Mouse (Mus musculus) heart, postnatal 36 days (tissue): ENCODE measurements around the gene Olfr1115. TPM values are rescaled to one million over a fixed set of nuclear protein-coding genes. Genes with fewer than 3 reads are reported as not detected.
"Not testable (repeated sequence)": the region's sequence is repeated elsewhere in the genome, so short reads cannot be mapped to it uniquely, and the experiment has no call there.

ENCODE experiments used
- DNase-seq, 2 experiments: peaks; one replicate each; pipeline ENCODE4 v3.0.0; 2021 to 2022
- intact Hi-C: fragments of 180-260 bp; cut with DNase I; formaldehyde crosslinking; loops from one replicate; pipeline ENCODE4 v1.15.1; 2025
- microRNA-seq, 2 experiments: library from miRNA; unstranded; fragments of <30 nt; microRNA quantifications; one replicate each; pipeline ENCODE4 v1.2.0; 2021; ENCODE audit warnings: borderline number of aligned reads in 2 of 2
- total RNA-seq, 2 experiments: library from RNA; stranded (reverse); gene quantifications; 2 replicates each; pipeline ENCODE4 v1.2.3; 2021

Gene Olfr1115
- not detected for total RNA-seq

GRCm38 (mm10) chr2:87247713-87248112 is at the start of gene Olfr1115:
TSS of gene Olfr1115 (plus strand) at chr2:87248013.
- DNase-seq: no peak
- intact Hi-C loops: no loop called here

GRCm38 (mm10) chr2:87208670-87209069 is 39.1 kb upstream of the Olfr1115 start, which contains the start of gene Olfr1113:
TSS of gene Olfr1113 (plus strand) at chr2:87208970.
- intact Hi-C loops: no loop called here
- DNase-seq: no peak

- no peak for DNase-seq
- intact Hi-C loops: no loop called here
Observed at GRCm38 (mm10) chr2:87267234-87267633, 19.4 kb downstream of the Olfr1115 start, which contains the start of gene Olfr1116. TSS of gene Olfr1116 (plus strand) at chr2:87267534.

- intact Hi-C loops: not testable (repeated sequence)
- peak in 1 of 2 experiments; percentile 6 for DNase-seq
Observed at GRCm38 (mm10) chr2:87293977-87294376, 46.2 kb downstream of the Olfr1115 start.

Small RNAs within 50 kb of the gene (microRNA-seq; reads per million reads assigned to microRNA genes)
- gene Gm27438: 0 reads per million in 2 experiments

Other genes starting within 250 kb of the Olfr1115 start
- gene Olfr1102, start 249.6 kb upstream of the Olfr1115 start, total RNA-seq: not detected
- gene Olfr1104, start 220.9 kb upstream of the Olfr1115 start, total RNA-seq: not detected
- gene Olfr1105, start 211.5 kb upstream of the Olfr1115 start, total RNA-seq: not detected
- gene Olfr1106, start 195.7 kb upstream of the Olfr1115 start, total RNA-seq: not detected
- not detected for gene Olfr1107, start 172.2 kb upstream of the Olfr1115 start, total RNA-seq
- gene Olfr1109, start 152.0 kb upstream of the Olfr1115 start, total RNA-seq: not detected
- gene Olfr259, start 133.4 kb upstream of the Olfr1115 start, total RNA-seq: not detected
- not detected for gene Olfr1110, start 107.7 kb upstream of the Olfr1115 start, total RNA-seq
- gene Olfr1111, start 95.4 kb upstream of the Olfr1115 start, total RNA-seq: not detected
- not detected for gene Olfr1112, start 60.2 kb upstream of the Olfr1115 start, total RNA-seq
- not detected for gene Olfr1113, start 39.0 kb upstream of the Olfr1115 start, total RNA-seq
- not detected for gene Olfr1116, start 19.5 kb downstream of the Olfr1115 start, total RNA-seq
- not detected for gene Olfr1118, start 59.6 kb downstream of the Olfr1115 start, total RNA-seq
- gene Olfr1120, start 106.8 kb downstream of the Olfr1115 start, total RNA-seq: not detected
- not detected for gene Olfr1121, start 121.9 kb downstream of the Olfr1115 start, total RNA-seq
- gene Olfr1122, start 137.8 kb downstream of the Olfr1115 start, total RNA-seq: not detected
- not detected for gene Olfr1123, start 168.6 kb downstream of the Olfr1115 start, total RNA-seq
- not detected for gene Olfr1124, start 182.3 kb downstream of the Olfr1115 start, total RNA-seq
- gene Olfr1126, start 205.9 kb downstream of the Olfr1115 start, total RNA-seq: not detected
- gene Pramel7, start 249.1 kb downstream of the Olfr1115 start, total RNA-seq: not detected